Mouse (Mus musculus) neural tube, embryonic 13.5 days (tissue): ENCODE results near the gene Bmyc. TPM values are rescaled to one million over a fixed set of nuclear protein-coding genes. Genes with fewer than 3 reads are reported as not detected.

ENCODE experiments used
- ATAC-seq: fragments of 200-750 bp; cut with Nextera tagmentation; 2 replicates; pipeline ENCODE4 v1.8.0; 2017; ENCODE audit warnings: low read depth, mild to moderate bottlenecking, moderate TSS enrichment, moderate library complexity
- H3K27ac ChIP-seq: fragments of 300-500 bp; sonication (generic); replicated peaks from 2 replicates; pipeline ENCODE4 v1.5.1; 2015; ENCODE audit warnings: moderate library complexity, mild to moderate bottlenecking, inconsistent platforms
- H3K27me3 ChIP-seq: fragments of 300-500 bp; sonication (generic); 2 replicates; pipeline ENCODE4 v1.6.1; 2015; ENCODE audit warnings: mild to moderate bottlenecking, inconsistent platforms
- H3K36me3 ChIP-seq: fragments of 300-500 bp; sonication (generic); 2 replicates; pipeline ENCODE4 v1.6.1; 2015; ENCODE audit warnings: mild to moderate bottlenecking, inconsistent platforms
- H3K4me1 ChIP-seq: fragments of 300-500 bp; sonication (generic); replicated peaks from 2 replicates; pipeline ENCODE4 v1.6.1; 2015; ENCODE audit warnings: inconsistent platforms
- H3K4me2 ChIP-seq: fragments of 300-500 bp; sonication (generic); 2 replicates; pipeline ENCODE4 v1.6.1; 2015; ENCODE audit warnings: inconsistent platforms, mild to moderate bottlenecking, moderate library complexity
- H3K4me3 ChIP-seq: fragments of 300-500 bp; sonication (generic); 2 replicates; pipeline ENCODE4 v1.5.1; 2015; ENCODE audit warnings: mild to moderate bottlenecking, inconsistent platforms
- H3K9ac ChIP-seq: fragments of 300-500 bp; sonication (generic); 2 replicates; pipeline ENCODE4 v1.6.1; 2015; ENCODE audit warnings: moderate library complexity, mild to moderate bottlenecking, inconsistent platforms
- H3K9me3 ChIP-seq: fragments of 300-500 bp; sonication (generic); 2 replicates; pipeline ENCODE4 v1.6.1; 2016; ENCODE audit warnings: inconsistent platforms
- WGBS: fragments of 180-500 bp; shearing (Covaris S2); methylation state at CpG from one replicate; pipeline ENCODE4 v1.1.7; 2015; 5-methylcytosine and 5-hydroxymethylcytosine counted together
- polyA plus RNA-seq: library from polyadenylated mRNA; unstranded; fragments of >200 nt; fragmentation: Nextera tagmentation; extraction: Ambion mirVana; gene quantifications from 2 replicates; pipeline ENCODE4 v1.2.1, GENCODE M21; 2015

Gene Bmyc
- 113 and 121 TPM in 2 replicates for polyA plus RNA-seq

GRCm38 (mm10) chr2:25706643-25707481 lies at the start of gene Bmyc:
TSS of gene Bmyc (plus strand) at chr2:25706739.
- under 1% methylated on average over 78 of the region's 78 CpGs for WGBS
- H3K27ac ChIP-seq: peak within 1 kb of the TSS; percentile 85
- H3K27me3 ChIP-seq: no peaks in the 10 kb centered on the region
- no peaks in the 10 kb centered on the region for H3K9me3 ChIP-seq
- H3K4me2 ChIP-seq: peak within 1 kb of the TSS; percentile 86
- H3K36me3 ChIP-seq: no peaks in the 10 kb centered on the region
- peak within 1 kb of the TSS; percentile 64 for H3K4me3 ChIP-seq
- peak; percentile 97 for ATAC-seq
- peak within 1 kb of the TSS; percentile 88 for H3K9ac ChIP-seq
- H3K4me1 ChIP-seq: peaks cover 22% of the 10 kb centered on the region

- no peaks in the 10 kb centered on the region for H3K9me3 ChIP-seq
- H3K27me3 ChIP-seq: no peaks in the 10 kb centered on the region
- WGBS: 80% methylated on average over 4 of the region's 4 CpGs
- no peak overlapping the region for H3K4me3 ChIP-seq
- no peaks in the 10 kb centered on the region for H3K36me3 ChIP-seq
- no peaks in the 10 kb centered on the region for H3K4me1 ChIP-seq
- H3K27ac ChIP-seq: no peak overlapping the region
- ATAC-seq: no peak
- no peak overlapping the region for H3K9ac ChIP-seq
- H3K4me2 ChIP-seq: no peak overlapping the region
Observed at GRCm38 (mm10) chr2:25657246-25657645, 49.3 kb upstream of the Bmyc start.

GRCm38 (mm10) chr2:25657652-25658051 lies 48.9 kb upstream of the Bmyc start, which contains the start of gene Lcn5:
TSS of gene Lcn5 (plus strand) at chr2:25657952.
- Histone ChIP-seq H3K4me3 (no peak within 1 kb of the TSS), H3K4me2 (no peak within 1 kb of the TSS), H3K27me3 (no peaks in the 10 kb centered on the region), H3K9me3 (no peaks in the 10 kb centered on the region), H3K27ac (no peak within 1 kb of the TSS), H3K9ac (no peak within 1 kb of the TSS), H3K4me1 (no peaks in the 10 kb centered on the region), H3K36me3 (no peaks in the 10 kb centered on the region)
- no peak for ATAC-seq

GRCm38 (mm10) chr2:25660279-25660678 lies 46.3 kb upstream of the Bmyc start:
- Histone ChIP-seq H3K4me3 (no peak overlapping the region), H3K9ac (no peak overlapping the region), H3K27ac (no peak overlapping the region), H3K4me1 (no peaks in the 10 kb centered on the region), H3K9me3 (no peaks in the 10 kb centered on the region), H3K4me2 (no peak overlapping the region), H3K27me3 (no peaks in the 10 kb centered on the region), H3K36me3 (no peaks in the 10 kb centered on the region)
- ATAC-seq: no peak
- 83% methylated on average over 8 of the region's 8 CpGs for WGBS

GRCm38 (mm10) chr2:25661245-25661970 lies 45.1 kb upstream of the Bmyc start:
- WGBS: 85% methylated on average over 6 of the region's 6 CpGs
- H3K9ac ChIP-seq: no peak overlapping the region
- no peaks in the 10 kb centered on the region for H3K36me3 ChIP-seq
- H3K4me2 ChIP-seq: no peak overlapping the region
- H3K9me3 ChIP-seq: no peaks in the 10 kb centered on the region
- no peak for ATAC-seq
- no peaks in the 10 kb centered on the region for H3K27me3 ChIP-seq
- H3K4me3 ChIP-seq: no peak overlapping the region
- no peak overlapping the region for H3K27ac ChIP-seq
- no peaks in the 10 kb centered on the region for H3K4me1 ChIP-seq

- 70% methylated on average over 1 of the region's 1 CpGs for WGBS
- Histone ChIP-seq H3K4me1 (no peaks in the 10 kb centered on the region), H3K9ac (no peak overlapping the region), H3K27me3 (no peaks in the 10 kb centered on the region), H3K27ac (no peak overlapping the region), H3K36me3 (no peaks in the 10 kb centered on the region), H3K4me2 (no peak overlapping the region), H3K9me3 (no peaks in the 10 kb centered on the region), H3K4me3 (no peak overlapping the region)
- no peak for ATAC-seq
Observed at GRCm38 (mm10) chr2:25663511-25663910, 43.0 kb upstream of the Bmyc start.

- no peaks in the 10 kb centered on the region for H3K27me3 ChIP-seq
- H3K36me3 ChIP-seq: no peaks in the 10 kb centered on the region
- 93% methylated on average over 5 of the region's 5 CpGs for WGBS
Observed at GRCm38 (mm10) chr2:25664125-25664524, 42.4 kb upstream of the Bmyc start.

GRCm38 (mm10) chr2:25666516-25666915 lies 40.0 kb upstream of the Bmyc start:
- WGBS: 76% methylated on average over 1 of the region's 1 CpGs
- Histone ChIP-seq H3K27ac (no peak overlapping the region), H3K27me3 (no peaks in the 10 kb centered on the region), H3K4me3 (no peak overlapping the region), H3K4me2 (no peak overlapping the region), H3K36me3 (no peaks in the 10 kb centered on the region), H3K4me1 (no peaks in the 10 kb centered on the region), H3K9me3 (no peaks in the 10 kb centered on the region), H3K9ac (no peak overlapping the region)
- ATAC-seq: no peak

More at GRCm38 (mm10) chr2:25664125-25664524, 42.4 kb upstream of the Bmyc start:
- H3K9me3 ChIP-seq: no peaks in the 10 kb centered on the region
- no peak overlapping the region for H3K4me2 ChIP-seq
- no peak overlapping the region for H3K4me3 ChIP-seq
- no peaks in the 10 kb centered on the region for H3K4me1 ChIP-seq
- H3K27ac ChIP-seq: no peak overlapping the region
- H3K9ac ChIP-seq: no peak overlapping the region
- ATAC-seq: no peak

- H3K4me3 ChIP-seq: no peak within 1 kb of the TSS
- 91% methylated on average over 3 of the region's 3 CpGs for WGBS
- H3K9me3 ChIP-seq: no peaks in the 10 kb centered on the region
- no peak within 1 kb of the TSS for H3K27ac ChIP-seq
- H3K36me3 ChIP-seq: no peaks in the 10 kb centered on the region
- no peak within 1 kb of the TSS for H3K9ac ChIP-seq
- no peak within 1 kb of the TSS for H3K4me2 ChIP-seq
- no peak for ATAC-seq
- no peaks in the 10 kb centered on the region for H3K4me1 ChIP-seq
- H3K27me3 ChIP-seq: no peaks in the 10 kb centered on the region
Observed at GRCm38 (mm10) chr2:25676486-25676885, 30.1 kb upstream of the Bmyc start, which contains the start of gene Lcn6. TSS of gene Lcn6 (plus strand) at chr2:25676786.

GRCm38 (mm10) chr2:25679559-25679958 lies 27.0 kb upstream of the Bmyc start:
- no peaks in the 10 kb centered on the region for H3K4me1 ChIP-seq
- no peaks in the 10 kb centered on the region for H3K9me3 ChIP-seq
- no peak overlapping the region for H3K4me3 ChIP-seq
- no peak overlapping the region for H3K9ac ChIP-seq
- ATAC-seq: no peak
- no peak overlapping the region for H3K27ac ChIP-seq
- H3K27me3 ChIP-seq: no peaks in the 10 kb centered on the region
- 89% methylated on average over 6 of the region's 6 CpGs for WGBS
- no peaks in the 10 kb centered on the region for H3K36me3 ChIP-seq
- no peak overlapping the region for H3K4me2 ChIP-seq

- Histone ChIP-seq H3K36me3 (no peaks in the 10 kb centered on the region), H3K27me3 (no peaks in the 10 kb centered on the region), H3K27ac (no peak within 1 kb of the TSS), H3K4me3 (no peak within 1 kb of the TSS), H3K4me1 (no peaks in the 10 kb centered on the region), H3K9ac (no peak within 1 kb of the TSS), H3K9me3 (no peaks in the 10 kb centered on the region), H3K4me2 (no peak within 1 kb of the TSS)
- no peak for ATAC-seq
- WGBS: 71% methylated on average over 2 of the region's 2 CpGs
Observed at GRCm38 (mm10) chr2:25682426-25682825, 24.1 kb upstream of the Bmyc start, which contains the start of gene Lcn10. TSS of gene Lcn10 (plus strand) at chr2:25682726.

- 62% methylated on average over 3 of the region's 4 CpGs for WGBS
- no peak overlapping the region for H3K9ac ChIP-seq
- H3K4me2 ChIP-seq: no peak overlapping the region
- no peak for ATAC-seq
- no peak overlapping the region for H3K4me3 ChIP-seq
- no peak overlapping the region for H3K27ac ChIP-seq
- no peaks in the 10 kb centered on the region for H3K9me3 ChIP-seq
- no peaks in the 10 kb centered on the region for H3K4me1 ChIP-seq
- no peaks in the 10 kb centered on the region for H3K27me3 ChIP-seq
- H3K36me3 ChIP-seq: no peaks in the 10 kb centered on the region
Observed at GRCm38 (mm10) chr2:25686941-25687340, 19.6 kb upstream of the Bmyc start.
